Mouse (Mus musculus): ENCODE data around the gene Bmi1. TPM values are rescaled to one million over a fixed set of nuclear protein-coding genes. Genes with fewer than 3 reads are reported as not detected.

The Bmi1 gene
- polyA plus RNA-seq, 1 experiment from 2014 or later = 29.0 TPM

DNA sequence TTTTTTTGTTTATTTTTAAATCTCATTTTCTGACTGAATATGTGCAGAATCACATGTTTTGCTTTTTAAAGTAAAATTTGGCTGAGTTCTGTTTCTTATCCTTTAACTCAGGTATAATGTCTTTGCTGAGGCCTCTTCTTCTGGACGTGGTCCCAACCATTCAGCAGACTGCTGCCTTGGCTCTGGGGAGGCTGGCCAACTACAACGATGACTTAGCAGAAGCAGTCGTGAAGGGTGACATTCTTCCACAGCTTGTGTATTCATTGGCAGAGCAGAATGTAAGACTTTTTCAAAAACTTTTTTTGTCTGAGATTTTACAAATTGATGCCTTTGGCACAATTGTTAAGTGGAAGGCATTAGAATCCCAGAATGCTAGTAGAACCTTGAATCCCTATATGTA, 33.5 kb downstream of the Bmi1 start:
- DNase-seq (ENCODE audit: low spot score) (no peak), ATAC-seq (replicated peaks; ENCODE audit: low FRiP score, low read depth) (no peak)
- Histone ChIP-seq H3K4me3 (replicated peaks; ENCODE audit: low read depth, low read length) (no peak overlapping the region), H3K4me2 (ENCODE audit: low read length) (no peak overlapping the region), H3K4me1 (replicated peaks; ENCODE audit: insufficient read depth, low read length) (no peaks in the 10 kb centered on the region), H3K9ac (ENCODE audit: low read depth, low read length) (no peak overlapping the region), H3K9me3 (replicated peaks; ENCODE audit: low read length) (no peaks in the 10 kb centered on the region), H3K36me3 (ENCODE audit: insufficient read depth, low read length) (no peaks in the 10 kb centered on the region), H3K27me3 (ENCODE audit: insufficient read depth, low read length) (no peaks in the 10 kb centered on the region), H3K27ac (no peak overlapping the region)
- no peak for TF ChIP-seq CTCF (IDR thresholded peaks at IDR 0.05; ENCODE audit: low read depth)
- WGBS = 52% methylated on average over 3 of the region's 3 CpGs

- WGBS = 71% methylated on average over 2 of the region's 2 CpGs
- DNase-seq (ENCODE audit: low spot score) = no peak
- ATAC-seq (replicated peaks; ENCODE audit: low FRiP score, low read depth) = no peak
- TF ChIP-seq CTCF (IDR thresholded peaks at IDR 0.05; ENCODE audit: low read depth) = no peak
- Histone ChIP-seq H3K9ac (ENCODE audit: low read depth, low read length) (no peak overlapping the region), H3K36me3 (ENCODE audit: insufficient read depth, low read length) (no peaks in the 10 kb centered on the region), H3K9me3 (replicated peaks; ENCODE audit: low read length) (no peaks in the 10 kb centered on the region), H3K4me1 (replicated peaks; ENCODE audit: insufficient read depth, low read length) (no peaks in the 10 kb centered on the region), H3K4me3 (replicated peaks; ENCODE audit: low read depth, low read length) (no peak overlapping the region), H3K27ac (no peak overlapping the region), H3K4me2 (ENCODE audit: low read length) (no peak overlapping the region), H3K27me3 (ENCODE audit: insufficient read depth, low read length) (no peaks in the 10 kb centered on the region)
These were observed 36.3 kb downstream of the Bmi1 start for GRCm38 (mm10) chr2:18713071-18713470.

DNA sequence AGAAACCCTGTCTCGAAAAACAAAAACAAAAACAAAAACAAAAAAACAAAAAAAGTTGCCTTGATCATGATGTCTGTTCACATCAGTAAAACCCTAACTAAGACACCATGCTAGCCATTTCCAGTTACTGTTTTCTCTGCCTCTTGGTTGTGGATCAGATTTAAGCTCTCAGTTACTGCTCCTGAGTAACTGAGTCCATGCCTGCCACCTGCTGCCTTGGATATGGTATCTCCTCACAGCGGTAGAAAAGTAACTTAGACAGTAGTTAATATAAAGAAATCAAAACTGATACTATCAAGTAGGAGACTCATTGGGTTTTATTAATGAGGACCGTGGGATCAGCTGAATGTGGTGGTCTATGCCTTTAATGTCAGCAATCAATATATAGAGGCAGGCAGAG, 37.5 kb downstream of the Bmi1 start:
- DNase-seq (ENCODE audit: low spot score) (no peak), ATAC-seq (replicated peaks; ENCODE audit: low FRiP score, low read depth) (no peak)
- Histone ChIP-seq H3K27me3 (ENCODE audit: insufficient read depth, low read length) (no peaks in the 10 kb centered on the region), H3K4me2 (ENCODE audit: low read length) (no peak overlapping the region), H3K4me3 (replicated peaks; ENCODE audit: low read depth, low read length) (no peak overlapping the region), H3K36me3 (ENCODE audit: insufficient read depth, low read length) (no peaks in the 10 kb centered on the region), H3K9ac (ENCODE audit: low read depth, low read length) (no peak overlapping the region), H3K9me3 (replicated peaks; ENCODE audit: low read length) (no peaks in the 10 kb centered on the region), H3K27ac (no peak overlapping the region), H3K4me1 (replicated peaks; ENCODE audit: insufficient read depth, low read length) (no peaks in the 10 kb centered on the region)
- WGBS = 70% methylated on average over 3 of the region's 3 CpGs
- TF ChIP-seq CTCF (IDR thresholded peaks at IDR 0.05; ENCODE audit: low read depth) = no peak

GRCm38 (mm10) chr2:18718521-18718920, 41.7 kb downstream of the Bmi1 start:
- Histone ChIP-seq H3K9ac (ENCODE audit: low read depth, low read length) (no peak overlapping the region), H3K9me3 (replicated peaks; ENCODE audit: low read length) (no peaks in the 10 kb centered on the region), H3K4me3 (replicated peaks; ENCODE audit: low read depth, low read length) (no peak overlapping the region), H3K4me1 (replicated peaks; ENCODE audit: insufficient read depth, low read length) (no peaks in the 10 kb centered on the region), H3K27me3 (ENCODE audit: insufficient read depth, low read length) (no peaks in the 10 kb centered on the region), H3K4me2 (ENCODE audit: low read length) (no peak overlapping the region), H3K27ac (no peak overlapping the region), H3K36me3 (ENCODE audit: insufficient read depth, low read length) (no peaks in the 10 kb centered on the region)
- no peak for ATAC-seq (replicated peaks; ENCODE audit: low FRiP score, low read depth)
- no peak for TF ChIP-seq CTCF (IDR thresholded peaks at IDR 0.05; ENCODE audit: low read depth)
- 83% methylated on average over 4 of the region's 4 CpGs for WGBS
- DNase-seq (ENCODE audit: low spot score) = no peak

- Histone ChIP-seq H3K4me3 (replicated peaks; ENCODE audit: low read depth, low read length) (no peak overlapping the region), H3K4me1 (replicated peaks; ENCODE audit: insufficient read depth, low read length) (no peaks in the 10 kb centered on the region), H3K27me3 (ENCODE audit: insufficient read depth, low read length) (no peaks in the 10 kb centered on the region), H3K4me2 (ENCODE audit: low read length) (no peak overlapping the region), H3K36me3 (ENCODE audit: insufficient read depth, low read length) (no peaks in the 10 kb centered on the region), H3K9me3 (replicated peaks; ENCODE audit: low read length) (no peaks in the 10 kb centered on the region), H3K27ac (no peak overlapping the region), H3K9ac (ENCODE audit: low read depth, low read length) (no peak overlapping the region)
- 66% methylated on average over 3 of the region's 3 CpGs for WGBS
- DNase-seq (ENCODE audit: low spot score) = no peak
- no peak for TF ChIP-seq CTCF (IDR thresholded peaks at IDR 0.05; ENCODE audit: low read depth)
- no peak for ATAC-seq (replicated peaks; ENCODE audit: low FRiP score, low read depth)
These were observed 45.5 kb downstream of the Bmi1 start for GRCm38 (mm10) chr2:18722208-18722830.

DNA sequence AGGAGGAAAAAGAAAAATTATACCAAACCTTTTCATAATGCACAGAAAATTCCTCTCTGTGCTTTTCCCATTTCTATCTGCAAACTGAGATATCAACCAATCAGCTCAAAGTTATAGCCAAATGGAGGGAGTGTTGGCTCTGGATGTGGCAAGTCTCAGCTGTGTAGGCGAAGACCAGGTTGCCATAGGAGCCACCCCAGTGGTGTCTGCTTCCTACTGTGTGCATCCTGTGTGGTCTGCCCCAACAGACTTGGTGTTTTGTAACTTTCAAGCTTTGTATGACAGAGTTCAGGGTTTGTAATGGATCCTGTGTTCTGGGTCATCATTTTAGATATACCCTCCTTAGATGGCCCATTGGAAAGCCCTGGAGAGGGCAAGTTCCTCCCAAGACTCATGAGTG, 47.6 kb downstream of the Bmi1 start:
- WGBS = 87% methylated on average over 1 of the region's 1 CpGs
- TF ChIP-seq CTCF (IDR thresholded peaks at IDR 0.05; ENCODE audit: low read depth) = no peak
- Histone ChIP-seq H3K27ac (no peak overlapping the region), H3K4me1 (replicated peaks; ENCODE audit: insufficient read depth, low read length) (no peaks in the 10 kb centered on the region), H3K4me3 (replicated peaks; ENCODE audit: low read depth, low read length) (no peak overlapping the region), H3K9ac (ENCODE audit: low read depth, low read length) (no peak overlapping the region), H3K27me3 (ENCODE audit: insufficient read depth, low read length) (no peaks in the 10 kb centered on the region), H3K4me2 (ENCODE audit: low read length) (no peak overlapping the region), H3K9me3 (replicated peaks; ENCODE audit: low read length) (no peaks in the 10 kb centered on the region), H3K36me3 (ENCODE audit: insufficient read depth, low read length) (no peaks in the 10 kb centered on the region)
- no peak for ATAC-seq (replicated peaks; ENCODE audit: low FRiP score, low read depth)
- no peak for DNase-seq (ENCODE audit: low spot score)

DNA sequence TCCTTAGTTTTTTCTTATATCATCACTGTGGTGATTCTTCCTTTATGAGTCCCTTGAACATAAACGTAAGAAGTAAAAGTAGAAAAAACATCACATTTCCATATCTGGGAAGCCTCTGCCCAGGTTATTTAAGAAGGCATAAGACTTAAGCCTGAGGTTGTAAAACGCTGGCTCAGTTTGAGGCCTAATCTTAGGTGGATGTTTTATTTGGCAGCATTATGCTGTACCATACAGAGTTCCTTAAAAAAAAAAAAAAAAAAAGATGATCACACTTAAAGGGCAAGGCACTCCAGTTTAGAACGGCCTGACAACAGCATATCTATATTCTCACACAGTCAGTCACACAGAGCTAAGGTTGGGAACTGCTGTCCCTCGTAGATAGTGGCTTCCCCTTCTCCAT, 49.1 kb downstream of the Bmi1 start:
- Histone ChIP-seq H3K9me3 (replicated peaks; ENCODE audit: low read length) (no peaks in the 10 kb centered on the region), H3K4me2 (ENCODE audit: low read length) (no peak overlapping the region), H3K36me3 (ENCODE audit: insufficient read depth, low read length) (no peaks in the 10 kb centered on the region), H3K9ac (ENCODE audit: low read depth, low read length) (no peak overlapping the region), H3K27ac (no peak overlapping the region), H3K4me3 (replicated peaks; ENCODE audit: low read depth, low read length) (no peak overlapping the region), H3K27me3 (ENCODE audit: insufficient read depth, low read length) (no peaks in the 10 kb centered on the region), H3K4me1 (replicated peaks; ENCODE audit: insufficient read depth, low read length) (no peaks in the 10 kb centered on the region)
- no peak for ATAC-seq (replicated peaks; ENCODE audit: low FRiP score, low read depth)
- no peak for DNase-seq (ENCODE audit: low spot score)
- WGBS = 68% methylated on average over 4 of the region's 4 CpGs
- no peak for TF ChIP-seq CTCF (IDR thresholded peaks at IDR 0.05; ENCODE audit: low read depth)
